Mouse (Mus musculus) frontal cortex, postnatal 36 days (tissue): ENCODE measurements around the gene Spata22.
"Not testable (repeated sequence)": the region's sequence is repeated elsewhere in the genome, so short reads cannot be mapped to it uniquely, and the experiment has no call there.

Experiments
- DNase-seq, 2 experiments: peaks; one replicate each; pipeline ENCODE4 v3.0.0; 2022; ENCODE audit warnings: low spot score in 2 of 2

Gene Spata22

DNA sequence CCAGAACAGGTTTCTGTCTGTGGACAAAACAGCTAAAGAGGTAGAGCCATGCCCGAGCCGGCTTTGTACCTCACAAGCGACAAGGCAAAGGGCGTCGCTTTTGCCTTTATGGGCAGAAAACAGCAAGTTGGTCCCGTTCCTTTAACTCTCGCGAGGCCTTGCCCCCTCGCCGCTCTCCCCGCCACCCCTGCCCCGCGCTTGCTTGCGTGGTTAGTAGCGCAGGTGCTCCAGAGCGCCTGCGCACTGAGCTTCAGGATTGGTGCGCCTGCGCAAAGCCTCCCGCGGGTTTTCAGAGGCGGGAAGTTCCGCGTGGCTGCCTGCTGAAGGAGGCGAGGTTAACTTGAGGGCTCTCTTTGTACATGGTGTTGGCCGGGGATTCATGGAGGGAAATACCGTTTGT is at the start of gene Spata22, which contains the start of the genes Aspa and Gm49340:
TSS of gene Spata22 (plus strand) at position 300 of the 400 bp plus-strand sequence.
TSS of gene Aspa (minus strand) at position 155 of the 400 bp plus-strand sequence.
TSS of gene Gm49340 (plus strand) at position 300 of the 400 bp plus-strand sequence.
- DNase-seq, result no peak

DNA sequence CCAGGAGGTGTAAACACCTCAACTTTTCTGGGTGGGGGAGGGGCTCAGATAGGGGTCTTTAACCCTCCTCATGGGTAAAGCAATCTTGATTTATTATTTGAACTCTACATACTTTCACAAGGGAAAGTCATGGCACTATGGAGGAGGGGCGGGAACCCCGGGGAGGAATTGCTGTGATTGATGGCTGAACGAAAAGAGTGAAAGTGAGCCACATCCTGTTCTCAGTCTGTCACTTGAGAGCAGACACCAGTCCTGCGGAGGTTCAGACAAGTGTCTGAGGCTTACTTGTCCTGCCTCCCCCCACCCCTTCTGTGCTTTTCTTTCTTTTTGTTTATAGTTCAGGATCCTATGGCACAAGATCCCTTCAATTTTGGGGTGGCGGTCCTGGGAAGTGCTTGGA is 48.8 kb upstream of the Spata22 start:
- DNase-seq, result no peak

GRCm38 (mm10) chr11:73281528-73282027 is 48.0 kb upstream of the Spata22 start:
- DNase-seq, result peak; percentile 72 to 87

DNA sequence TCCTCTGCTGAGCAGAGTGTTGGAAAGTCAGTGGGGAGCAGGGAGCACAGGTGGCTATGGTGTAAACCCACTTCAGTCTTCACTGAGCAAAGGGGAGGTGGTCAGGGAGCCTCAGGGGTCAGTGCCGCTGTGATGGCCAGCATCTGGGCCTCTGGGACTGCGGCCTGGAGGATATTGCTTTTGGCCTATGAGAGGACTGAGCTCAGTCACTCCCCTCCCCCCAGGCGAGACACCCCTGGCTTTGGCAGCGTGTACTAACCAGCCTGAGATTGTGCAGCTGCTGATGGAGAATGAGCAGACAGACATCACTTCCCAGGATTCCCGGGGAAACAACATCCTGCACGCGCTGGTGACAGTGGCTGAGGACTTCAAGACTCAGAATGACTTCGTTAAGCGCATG is 46.2 kb upstream of the Spata22 start:
- DNase-seq, result no peak

DNA sequence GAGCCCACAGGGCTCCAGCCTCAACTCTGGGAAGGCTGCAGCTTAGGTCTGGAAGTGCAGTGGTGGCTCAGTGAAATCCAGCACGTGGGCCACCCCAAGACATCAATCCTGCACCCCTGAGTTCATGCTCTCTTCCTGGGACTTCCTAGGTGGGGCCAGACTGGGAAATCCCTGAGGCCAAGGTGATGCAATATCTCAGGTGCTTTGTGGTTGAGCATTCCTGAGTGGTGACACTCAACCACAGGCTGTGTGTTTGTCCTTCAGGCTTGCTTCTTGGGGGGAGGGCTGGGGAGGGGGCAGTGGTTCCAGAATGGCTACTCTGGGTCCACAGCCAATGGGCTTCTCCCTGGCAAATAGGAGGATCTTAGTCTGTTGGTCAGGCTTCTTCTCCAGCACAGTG is 45.6 kb upstream of the Spata22 start:
- DNase-seq, result no peak

GRCm38 (mm10) chr11:73284351-73284750 is 45.2 kb upstream of the Spata22 start:
- DNase-seq, result no peak

DNA sequence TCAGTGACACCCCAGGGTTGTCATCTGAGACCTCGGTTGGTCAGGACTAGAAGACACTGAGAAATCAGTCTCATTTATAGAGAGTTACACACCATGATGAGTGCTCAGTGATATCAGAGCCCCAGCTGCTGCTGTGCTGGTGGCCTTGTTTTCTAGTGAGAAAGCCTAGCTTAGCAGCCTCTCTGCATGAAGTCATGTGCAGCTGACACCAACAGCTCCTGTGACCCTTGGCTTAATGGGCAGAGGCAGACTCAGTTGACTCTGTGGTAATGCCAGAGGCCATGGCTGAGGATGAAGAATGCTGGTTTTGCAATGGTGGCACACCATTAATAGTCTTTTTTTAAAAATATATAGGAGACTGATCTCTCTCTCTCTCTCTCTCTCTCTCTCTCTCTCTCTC is 39.9 kb upstream of the Spata22 start:
- DNase-seq, result no peak

GRCm38 (mm10) chr11:73303123-73303522 is 26.4 kb upstream of the Spata22 start:
- no peak for DNase-seq

- DNase-seq, result no peak
Observed at GRCm38 (mm10) chr11:73315961-73316360, 13.6 kb upstream of the Spata22 start.

DNA sequence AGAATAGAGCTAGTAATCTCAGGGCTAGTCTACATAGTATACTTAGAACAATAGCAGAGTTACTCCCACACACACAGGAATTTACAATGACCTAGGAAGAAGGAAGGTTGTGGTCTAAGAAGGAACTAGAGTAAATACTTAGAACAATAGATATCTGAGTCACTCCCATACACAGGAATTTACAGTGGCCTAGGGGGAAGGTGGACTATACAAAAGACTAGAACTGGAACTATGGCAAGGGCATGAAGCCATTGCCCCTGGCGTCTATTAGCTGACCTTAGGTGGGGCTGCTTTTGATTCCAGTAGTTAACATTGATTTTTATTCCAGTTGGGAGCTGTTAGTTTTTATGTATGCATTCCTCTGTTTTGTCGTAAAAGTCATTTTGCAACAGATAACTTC is 11.0 kb upstream of the Spata22 start:
- not testable (repeated sequence) for DNase-seq

DNA sequence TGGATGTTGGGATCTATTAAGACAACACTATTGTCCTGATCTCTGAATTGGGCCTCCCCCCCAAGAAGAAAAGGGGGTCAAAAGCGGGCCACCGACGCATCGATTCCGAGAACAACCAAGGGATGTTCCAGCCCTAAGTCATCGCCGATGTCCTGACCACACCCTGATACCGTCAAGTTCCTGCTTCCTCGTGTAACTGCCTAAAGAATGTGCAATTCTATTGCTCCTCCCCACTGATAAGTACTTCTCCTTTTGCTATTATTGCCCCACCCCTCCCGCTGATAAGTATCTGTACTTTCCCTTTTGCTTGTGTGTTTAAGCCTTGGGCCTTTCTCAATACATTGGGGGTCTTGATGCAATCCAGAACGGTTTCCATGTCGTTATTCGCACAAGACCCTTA is 8.5 kb upstream of the Spata22 start:
- DNase-seq, result not testable (repeated sequence)

- DNase-seq, result no peak
Observed at GRCm38 (mm10) chr11:73323906-73324830, 5.4 kb upstream of the Spata22 start.

GRCm38 (mm10) chr11:73326485-73326886 is 3.1 kb upstream of the Spata22 start:
- no peak for DNase-seq

DNA sequence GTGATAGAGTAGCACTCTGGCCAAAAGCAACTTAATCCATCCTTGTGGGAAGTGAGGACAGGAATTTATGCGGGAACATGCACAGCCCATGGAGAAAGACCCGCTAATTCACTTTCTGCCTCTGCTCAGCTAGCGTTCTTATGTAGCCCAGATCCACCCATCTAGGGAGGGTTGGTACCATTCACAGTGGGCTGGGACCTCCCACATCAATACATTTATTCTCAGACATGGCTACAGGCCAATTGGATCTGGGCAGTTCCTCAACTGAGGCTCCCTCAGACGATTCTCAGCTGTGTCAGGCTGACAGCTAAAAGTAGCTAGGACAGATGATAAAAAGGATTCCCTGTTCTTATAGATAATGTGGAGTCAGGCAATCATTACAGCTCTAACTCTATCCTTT is 2.2 kb upstream of the Spata22 start:
- DNase-seq, result peak in 1 of 2 experiments; percentile 22

DNA sequence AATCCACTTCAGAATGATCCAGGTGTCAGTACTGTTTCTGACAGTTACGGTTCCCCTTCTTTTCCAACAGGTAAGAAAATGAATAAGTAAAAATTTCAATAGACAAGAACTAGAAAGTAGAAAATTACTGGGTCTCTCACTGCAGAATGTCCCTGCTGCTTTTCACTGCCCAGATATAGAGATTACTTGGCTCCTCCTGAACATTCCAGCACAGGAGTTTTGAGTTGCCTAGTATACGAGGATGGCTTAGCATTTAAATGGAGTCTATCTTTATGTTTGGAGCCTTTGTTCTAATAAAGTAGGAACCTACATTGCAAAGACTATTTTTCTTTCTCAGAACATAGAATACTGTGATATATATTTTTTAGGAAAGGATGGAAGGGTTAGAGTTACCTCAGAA is 3.8 kb downstream of the Spata22 start:
- DNase-seq, result no peak

DNA sequence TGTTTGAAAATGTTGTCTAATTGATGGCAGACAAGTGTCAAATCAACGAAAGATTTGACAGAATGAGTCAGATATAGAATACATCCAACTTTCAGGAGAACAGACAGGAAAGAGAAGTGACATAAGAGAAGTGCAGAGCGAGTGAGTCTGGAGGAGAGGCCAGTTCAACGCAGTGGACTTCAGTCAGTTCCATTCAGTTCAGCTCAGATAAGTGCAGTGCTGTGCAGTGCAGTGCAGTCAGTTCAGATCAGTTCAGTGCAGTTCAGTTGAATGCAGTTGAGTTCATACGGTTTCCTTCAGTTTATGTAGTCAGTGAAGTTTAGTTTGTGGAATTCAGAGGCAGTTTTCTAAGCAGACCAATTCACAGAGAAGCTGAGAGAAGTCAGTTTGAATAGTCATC is 7.4 kb downstream of the Spata22 start:
- DNase-seq, result no peak

GRCm38 (mm10) chr11:73350483-73350882 is 20.9 kb downstream of the Spata22 start, which contains the start of gene Olfr20:
Olfr20 (plus strand) TSS chr11:73350783.
- DNase-seq, result no peak

DNA sequence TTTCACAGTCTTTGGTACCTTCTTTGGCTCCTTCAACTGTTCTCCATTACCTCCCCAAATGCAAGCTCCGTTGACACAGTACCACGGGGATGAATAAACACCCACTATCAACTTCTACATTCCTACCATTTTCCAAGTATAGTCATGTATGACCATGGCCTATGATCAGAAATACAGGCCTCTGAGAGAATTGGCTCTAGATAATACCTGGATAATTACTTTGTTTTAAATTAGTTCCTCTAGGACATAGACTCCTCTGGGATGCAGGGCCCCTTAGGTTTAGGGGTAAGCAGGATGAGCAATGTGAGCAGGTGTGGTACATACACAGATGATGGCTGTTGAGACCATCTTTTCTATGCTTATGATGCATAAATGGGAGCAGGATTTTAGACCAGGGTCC is 41.4 kb downstream of the Spata22 start, which contains the start of gene Olfr376:
TSS of gene Olfr376 (plus strand) at position 301 of the 400 bp plus-strand sequence.
- DNase-seq, result no peak

GRCm38 (mm10) chr11:73395374-73395773 is 65.8 kb downstream of the Spata22 start:
- no peak for DNase-seq
